Mouse (Mus musculus) midbrain, embryonic 15.5 days (tissue): ENCODE results near the gene Foxg1. TPM values are rescaled to one million over a fixed set of nuclear protein-coding genes. Genes with fewer than 3 reads are reported as not detected.

Source experiments
- ATAC-seq: fragments of 200-750 bp; cut with Nextera tagmentation; replicated peaks from 2 replicates; pipeline ENCODE4 v1.8.0; 2017; ENCODE audit warnings: moderate TSS enrichment
- H3K27ac ChIP-seq: fragments of 300-500 bp; sonication (generic); 2 replicates; pipeline ENCODE4 v1.5.1; 2015; ENCODE audit warnings: mild to moderate bottlenecking, inconsistent platforms
- H3K27me3 ChIP-seq: fragments of 300-500 bp; sonication (generic); replicated peaks from 2 replicates; pipeline ENCODE4 v1.6.1; 2015; ENCODE audit warnings: inconsistent platforms
- H3K36me3 ChIP-seq: fragments of 300-500 bp; sonication (generic); replicated peaks from 2 replicates; pipeline ENCODE4 v1.6.1; 2015; ENCODE audit warnings: inconsistent platforms
- H3K4me1 ChIP-seq: fragments of 300-500 bp; sonication (generic); 2 replicates; pipeline ENCODE4 v1.6.1; 2015; ENCODE audit warnings: inconsistent platforms
- H3K4me2 ChIP-seq: fragments of 300-500 bp; sonication (generic); 2 replicates; pipeline ENCODE4 v1.6.1; 2015; ENCODE audit warnings: inconsistent platforms, mild to moderate bottlenecking, moderate library complexity
- H3K4me3 ChIP-seq: fragments of 300-500 bp; sonication (generic); 2 replicates; pipeline ENCODE4 v1.5.1; 2015; ENCODE audit warnings: mild to moderate bottlenecking, inconsistent platforms
- H3K9ac ChIP-seq: fragments of 300-500 bp; sonication (generic); 2 replicates; pipeline ENCODE4 v1.6.1; 2015; ENCODE audit warnings: mild to moderate bottlenecking, inconsistent platforms
- H3K9me3 ChIP-seq: fragments of 300-500 bp; sonication (generic); 2 replicates; pipeline ENCODE4 v1.6.1; 2016; ENCODE audit warnings: inconsistent platforms
- WGBS: fragments of 180-500 bp; shearing (Covaris S2); methylation state at CpG from one replicate; pipeline ENCODE4 v1.1.7; 2015; ENCODE audit warnings: mixed read lengths; 5-methylcytosine and 5-hydroxymethylcytosine counted together
- polyA plus RNA-seq: library from polyadenylated mRNA; unstranded; fragments of >200 nt; fragmentation: Nextera tagmentation; extraction: Ambion mirVana; gene quantifications from 2 replicates; pipeline ENCODE4 v1.2.1, GENCODE M21; 2015

The Foxg1 gene
- polyA plus RNA-seq, 1 experiment from 2014 or later, result 1.3 TPM

GRCm38 (mm10) chr12:49397443-49398162 is 15.1 kb downstream of the Foxg1 start:
- Histone ChIP-seq H3K9ac (no peak overlapping the region), H3K4me3 (no peak overlapping the region), H3K27me3 (peaks cover 72% of the 10 kb centered on the region), H3K4me1 (peaks cover 11% of the 10 kb centered on the region), H3K9me3 (no peaks in the 10 kb centered on the region), H3K27ac (no peak overlapping the region), H3K4me2 (no peak overlapping the region), H3K36me3 (no peaks in the 10 kb centered on the region)
- ATAC-seq, result no peak
- WGBS, result 17% methylated on average over 4 of the region's 4 CpGs

- H3K9me3 ChIP-seq, result no peaks in the 10 kb centered on the region
- no peak overlapping the region for H3K9ac ChIP-seq
- H3K4me3 ChIP-seq, result no peak overlapping the region
- H3K27ac ChIP-seq, result no peak overlapping the region
- peaks cover 11% of the 10 kb centered on the region for H3K4me1 ChIP-seq
- no peak for ATAC-seq
- H3K36me3 ChIP-seq, result no peaks in the 10 kb centered on the region
- no peak overlapping the region for H3K4me2 ChIP-seq
- H3K27me3 ChIP-seq, result peaks cover 73% of the 10 kb centered on the region
Measured at GRCm38 (mm10) chr12:49398163-49398540, 15.7 kb downstream of the Foxg1 start.

GRCm38 (mm10) chr12:49398636-49399035 is 16.2 kb downstream of the Foxg1 start:
- H3K4me3 ChIP-seq, result no peak overlapping the region
- WGBS, result 12% methylated on average over 3 of the region's 3 CpGs
- H3K9ac ChIP-seq, result no peak overlapping the region
- peaks cover 76% of the 10 kb centered on the region for H3K27me3 ChIP-seq
- H3K4me2 ChIP-seq, result no peak overlapping the region
- ATAC-seq, result no peak
- no peaks in the 10 kb centered on the region for H3K36me3 ChIP-seq
- no peak overlapping the region for H3K27ac ChIP-seq
- peaks cover 11% of the 10 kb centered on the region for H3K4me1 ChIP-seq
- H3K9me3 ChIP-seq, result no peaks in the 10 kb centered on the region

- Histone ChIP-seq H3K4me3 (no peak overlapping the region), H3K36me3 (no peaks in the 10 kb centered on the region), H3K9me3 (no peaks in the 10 kb centered on the region), H3K27me3 (peaks cover 74% of the 10 kb centered on the region), H3K4me1 (peaks cover 11% of the 10 kb centered on the region), H3K9ac (no peak overlapping the region), H3K27ac (no peak overlapping the region), H3K4me2 (no peak overlapping the region)
- WGBS, result 2% methylated on average over 1 of the region's 1 CpGs
- no peak for ATAC-seq
Measured at GRCm38 (mm10) chr12:49399611-49400010, 17.2 kb downstream of the Foxg1 start.

GRCm38 (mm10) chr12:49400036-49400852 is 17.8 kb downstream of the Foxg1 start:
- Histone ChIP-seq H3K36me3 (no peaks in the 10 kb centered on the region), H3K27me3 (peaks cover 73% of the 10 kb centered on the region), H3K9me3 (no peaks in the 10 kb centered on the region), H3K4me2 (peak overlapping the region; percentile 76), H3K9ac (no peak overlapping the region), H3K27ac (no peak overlapping the region), H3K4me1 (peaks cover 11% of the 10 kb centered on the region), H3K4me3 (no peak overlapping the region)
- WGBS, result 3% methylated on average over 9 of the region's 9 CpGs
- 0 out of 2 replicates have a peak, but pooled peaks have one; percentile 8 for ATAC-seq

GRCm38 (mm10) chr12:49400853-49401118 is 18.3 kb downstream of the Foxg1 start:
- H3K27ac ChIP-seq, result no peak overlapping the region
- no peaks in the 10 kb centered on the region for H3K36me3 ChIP-seq
- no peak overlapping the region for H3K9ac ChIP-seq
- no peaks in the 10 kb centered on the region for H3K9me3 ChIP-seq
- H3K4me2 ChIP-seq, result peak overlapping the region; percentile 76
- ATAC-seq, result peak; percentile 86
- peak overlapping the region; percentile 38 for H3K4me3 ChIP-seq
- under 1% methylated on average over 8 of the region's 8 CpGs for WGBS
- peaks cover 11% of the 10 kb centered on the region for H3K4me1 ChIP-seq
- H3K27me3 ChIP-seq, result peaks cover 70% of the 10 kb centered on the region

- Histone ChIP-seq H3K27me3 (peaks cover 66% of the 10 kb centered on the region), H3K27ac (peak overlapping the region; percentile 31; the same call in 1 of the 2 replicates)
- ATAC-seq, result peak; percentile 83
Measured at GRCm38 (mm10) chr12:49401119-49401795, 18.8 kb downstream of the Foxg1 start.

GRCm38 (mm10) chr12:49401796-49402130 is 19.3 kb downstream of the Foxg1 start:
- Histone ChIP-seq H3K4me1 (peaks cover 11% of the 10 kb centered on the region), H3K27me3 (peaks cover 65% of the 10 kb centered on the region), H3K4me3 (peak overlapping the region; percentile 38), H3K27ac (no peak overlapping the region), H3K4me2 (peak overlapping the region; percentile 76), H3K9ac (no peak overlapping the region), H3K36me3 (no peaks in the 10 kb centered on the region), H3K9me3 (no peaks in the 10 kb centered on the region)
- under 1% methylated on average over 5 of the region's 5 CpGs for WGBS
- ATAC-seq, result no peak

More at GRCm38 (mm10) chr12:49401119-49401795, 18.8 kb downstream of the Foxg1 start:
- Histone ChIP-seq H3K4me1 (peaks cover 11% of the 10 kb centered on the region), H3K9me3 (no peaks in the 10 kb centered on the region), H3K4me3 (peak overlapping the region; percentile 38), H3K36me3 (no peaks in the 10 kb centered on the region), H3K4me2 (peak overlapping the region; percentile 76), H3K9ac (peak overlapping the region; percentile 20; the same call in 1 of the 2 replicates)
- under 1% methylated on average over 67 of the region's 68 CpGs for WGBS

- Histone ChIP-seq H3K36me3 (no peaks in the 10 kb centered on the region), H3K4me3 (no peak overlapping the region), H3K4me1 (no peaks in the 10 kb centered on the region), H3K9ac (no peak overlapping the region), H3K27ac (no peak overlapping the region), H3K27me3 (peaks cover 22% of the 10 kb centered on the region), H3K9me3 (no peaks in the 10 kb centered on the region), H3K4me2 (no peak overlapping the region)
- 20% methylated on average over 2 of the region's 2 CpGs for WGBS
- ATAC-seq, result no peak
Measured at GRCm38 (mm10) chr12:49409833-49410232, 27.4 kb downstream of the Foxg1 start.

GRCm38 (mm10) chr12:49417963-49418362 is 35.5 kb downstream of the Foxg1 start:
- Histone ChIP-seq H3K4me3 (no peak overlapping the region), H3K27me3 (0 out of 2 replicates have a peak, but pooled peaks cover 3% of the 10 kb centered on the region), H3K4me2 (no peak overlapping the region), H3K9ac (no peak overlapping the region), H3K27ac (no peak overlapping the region), H3K36me3 (no peaks in the 10 kb centered on the region), H3K9me3 (no peaks in the 10 kb centered on the region), H3K4me1 (no peaks in the 10 kb centered on the region)
- 87% methylated on average over 3 of the region's 3 CpGs for WGBS
- no peak for ATAC-seq
